28 mouse cellular contexts compared by ENCODE assay signal in the genomic region with DNA sequence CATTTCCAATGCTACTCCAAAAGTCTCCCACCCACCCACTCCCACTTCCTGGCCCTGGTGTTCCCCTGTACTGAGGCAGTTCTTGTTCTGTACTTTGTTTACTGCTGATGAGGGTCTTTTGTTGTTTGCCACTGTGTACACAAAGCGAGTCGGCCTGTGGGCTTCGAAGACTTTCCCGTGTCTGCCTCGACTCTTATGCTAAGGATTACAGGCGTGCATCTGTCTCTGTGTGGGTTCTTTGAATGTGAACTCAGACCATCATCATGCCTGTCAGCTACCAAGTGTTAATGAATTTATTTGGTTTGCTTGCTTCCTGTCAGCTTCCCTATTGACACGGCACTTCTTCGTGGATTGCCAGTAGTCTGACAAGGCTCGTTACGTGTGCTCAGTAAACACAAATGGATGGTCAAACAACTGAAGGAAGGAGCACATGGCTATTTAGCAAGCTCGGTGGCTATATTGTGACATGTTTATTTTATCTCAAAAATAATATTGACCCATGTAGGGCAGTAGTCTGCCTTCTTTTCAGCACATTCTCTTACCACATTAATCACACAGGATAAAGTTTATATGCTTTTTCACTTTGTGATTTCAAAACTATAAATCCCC.
DNase-seq lines count a peak whose midpoint lies in the region; ATAC-seq and TF ChIP-seq lines count a peak whose summit lies in the region.
"Had no signal": no experiment of that assay in that cellular context is flagged by ENCODE, and none has a peak within 500 bp of the region (broad histone marks: within the 10 kb centered on the region; RNA-seq: fewer than 3 reads in every experiment).

No protein-coding gene starts in this region.

- no peak for TF ChIP-seq POLR2A in brain, embryonic 14.5 days (IDR thresholded peaks at IDR 0.05; ENCODE audit: borderline replicate concordance, extremely low read depth, insufficient read depth, insufficient read length, poor library complexity, severe bottlenecking)

- no peak overlapping the region for H3K4me3 ChIP-seq in forebrain, embryonic 12.5 days (replicated peaks)
- no peak overlapping the region for H3K4me3 ChIP-seq in forebrain, embryonic 13.5 days
- H3K4me3 ChIP-seq in liver, postnatal 0 days (ENCODE audit: low read depth, low read length): no peak overlapping the region
- H3K4me3 ChIP-seq in stomach, postnatal 0 days (ENCODE audit: low read depth, low read length): no peak overlapping the region
- H3K4me3 ChIP-seq: gastrocnemius, adult 2 months; heart, adult 2 months; heart, embryonic 13.5 days; limb, embryonic 10.5 days; limb, embryonic 15.5 days; myocyte; neural tube, embryonic 12.5 days had no signal

- H3K27me3 ChIP-seq in forebrain, embryonic 12.5 days: no peaks in the 10 kb centered on the region
- H3K27me3 ChIP-seq in forebrain, embryonic 13.5 days: no peaks in the 10 kb centered on the region
- H3K27me3 ChIP-seq in liver, postnatal 0 days (ENCODE audit: insufficient read depth, low read length): no peaks in the 10 kb centered on the region
- no peaks in the 10 kb centered on the region for H3K27me3 ChIP-seq in stomach, postnatal 0 days (ENCODE audit: control insufficient read depth, insufficient read depth, low read length)
- H3K27me3 ChIP-seq: heart, embryonic 13.5 days; limb, embryonic 15.5 days; neural tube, embryonic 12.5 days had no signal

- H3K4me2 ChIP-seq in forebrain, embryonic 12.5 days: no peak overlapping the region
- no peak overlapping the region for H3K4me2 ChIP-seq in forebrain, embryonic 13.5 days
- no peak overlapping the region for H3K4me2 ChIP-seq in liver, postnatal 0 days (ENCODE audit: low read depth, low read length)
- no peak overlapping the region for H3K4me2 ChIP-seq in stomach, postnatal 0 days (replicated peaks; ENCODE audit: low read depth)
- H3K4me2 ChIP-seq: heart, embryonic 13.5 days; hindbrain, embryonic 14.5 days; limb, embryonic 15.5 days; neural tube, embryonic 12.5 days had no signal

- H3K9me3 ChIP-seq in forebrain, embryonic 12.5 days: no peaks in the 10 kb centered on the region
- H3K9me3 ChIP-seq in forebrain, embryonic 13.5 days (replicated peaks): no peaks in the 10 kb centered on the region
- H3K9me3 ChIP-seq in liver, postnatal 0 days (ENCODE audit: low read length): no peaks in the 10 kb centered on the region
- H3K9me3 ChIP-seq in stomach, postnatal 0 days (ENCODE audit: control insufficient read depth, low read length): no peaks in the 10 kb centered on the region
- H3K9me3 ChIP-seq: G1E; heart, embryonic 13.5 days; limb, embryonic 10.5 days; limb, embryonic 15.5 days; neural tube, embryonic 12.5 days had no signal

- H3K4me1 ChIP-seq in forebrain, embryonic 12.5 days: peaks cover 8% of the 10 kb centered on the region
- no peaks in the 10 kb centered on the region; the same call in 1 of the 2 replicates for H3K4me1 ChIP-seq in forebrain, embryonic 13.5 days
- H3K4me1 ChIP-seq in liver, postnatal 0 days (ENCODE audit: insufficient read depth): no peaks in the 10 kb centered on the region
- no peaks in the 10 kb centered on the region; the same call in 1 of the 2 replicates for H3K4me1 ChIP-seq in stomach, postnatal 0 days (replicated peaks; ENCODE audit: control insufficient read depth, insufficient read depth)

- no peak for DNase-seq in liver, postnatal 0 days
- DNase-seq in liver: no peak
- peak; percentile 53 for DNase-seq in brain, embryonic 14.5 days (ENCODE audit: low read depth)
- DNase-seq in stomach, postnatal 0 days (ENCODE audit: low spot score): no peak
- no peak for DNase-seq in heart, adult 8-10 months (ENCODE audit: low spot score)
- DNase-seq: adrenal gland, postnatal 14 days; cerebellum, adult 11-12 months; cerebellum, postnatal 10 days; gastrocnemius, adult 2 months; gastrocnemius, postnatal 36 days; heart, adult 2 months; heart, postnatal 10 days; kidney, adult 9 months; kidney, postnatal 10 days; layer of hippocampus, postnatal 36 days; lung, postnatal 10 days; thymus, postnatal 14 days had no signal

- no peak overlapping the region for H3K27ac ChIP-seq in forebrain, embryonic 12.5 days
- H3K27ac ChIP-seq in forebrain, embryonic 13.5 days: no peak overlapping the region
- H3K27ac ChIP-seq in liver, postnatal 0 days (ENCODE audit: low read depth): no peak overlapping the region
- no peak overlapping the region for H3K27ac ChIP-seq in stomach, postnatal 0 days (replicated peaks)
- H3K27ac ChIP-seq: gastrocnemius, adult 2 months; heart, adult 2 months; heart, embryonic 13.5 days; hindbrain, embryonic 14.5 days; limb, embryonic 10.5 days; limb, embryonic 15.5 days; macrophage; neural tube, embryonic 12.5 days had no signal

- no peak for TF ChIP-seq EP300 in liver, postnatal 0 days (IDR thresholded peaks at IDR 0.05; ENCODE audit: low read depth)
- TF ChIP-seq EP300 in stomach, postnatal 0 days (optimal IDR thresholded peaks at IDR 0.05): no peak

- ATAC-seq in forebrain, embryonic 12.5 days (ENCODE audit: low FRiP score): 0 out of 2 replicates have a peak, but pooled peaks have one; percentile 27
- no peak for ATAC-seq in forebrain, embryonic 13.5 days
- peak; percentile 63 for ATAC-seq in liver, postnatal 0 days
- peak; percentile 59; the same call in 1 of the 2 replicates for ATAC-seq in stomach, postnatal 0 days (ENCODE audit: low FRiP score, low TSS enrichment)
- ATAC-seq: intestine, postnatal 0 days had no signal

- no peaks in the 10 kb centered on the region for H3K36me3 ChIP-seq in forebrain, embryonic 12.5 days (replicated peaks)
- no peaks in the 10 kb centered on the region for H3K36me3 ChIP-seq in forebrain, embryonic 13.5 days (ENCODE audit: poor library complexity, severe bottlenecking)
- H3K36me3 ChIP-seq in liver, postnatal 0 days (replicated peaks; ENCODE audit: insufficient read depth, low read length): no peaks in the 10 kb centered on the region
- no peaks in the 10 kb centered on the region for H3K36me3 ChIP-seq in stomach, postnatal 0 days (ENCODE audit: control insufficient read depth, insufficient read depth, low read length)
- H3K36me3 ChIP-seq: G1E; heart, embryonic 13.5 days; limb, embryonic 10.5 days; limb, embryonic 15.5 days; neural tube, embryonic 12.5 days had no signal

- TF ChIP-seq CTCF in liver, postnatal 0 days (IDR thresholded peaks at IDR 0.05; ENCODE audit: low read depth): no peak
- TF ChIP-seq CTCF in brain, embryonic 14.5 days (IDR thresholded peaks at IDR 0.05; ENCODE audit: borderline replicate concordance, extremely low read depth, insufficient read depth, insufficient read length): no peak
- no peak for TF ChIP-seq CTCF in stomach, postnatal 0 days (IDR thresholded peaks at IDR 0.05; ENCODE audit: low read depth)

- H3K9ac ChIP-seq in forebrain, embryonic 12.5 days: no peak overlapping the region
- no peak overlapping the region for H3K9ac ChIP-seq in forebrain, embryonic 13.5 days
- H3K9ac ChIP-seq in liver, postnatal 0 days (replicated peaks): no peak overlapping the region
- no peak overlapping the region for H3K9ac ChIP-seq in stomach, postnatal 0 days (ENCODE audit: low read length)
- H3K9ac ChIP-seq: heart, embryonic 13.5 days; hindbrain, embryonic 14.5 days; limb, embryonic 15.5 days; neural tube, embryonic 12.5 days had no signal

- 28% methylated on average over 11 of the region's 11 CpGs for WGBS in forebrain, embryonic 12.5 days
- WGBS in forebrain, embryonic 13.5 days: 23% methylated on average over 11 of the region's 11 CpGs
- 55% methylated on average over 11 of the region's 11 CpGs for WGBS in liver, postnatal 0 days (ENCODE audit: insufficient replicate concordance)
- 38% methylated on average over 11 of the region's 11 CpGs for WGBS in stomach, postnatal 0 days
